Mouse (Mus musculus) R1 (cell line): ENCODE measurements around the gene Exph5.

ENCODE experiments used
- DNase-seq: peaks from one replicate; pipeline ENCODE4 v3.0.0-alpha.2; 2018; ENCODE audit warnings: low read depth, low spot score

The Exph5 gene

GRCm38 (mm10) chr9:53404753-53405722 is 103.6 kb downstream of the Exph5 start:
- peak; percentile 99 for DNase-seq

GRCm38 (mm10) chr9:53408548-53408947 is 107.1 kb downstream of the Exph5 start:
- DNase-seq = no peak

- DNase-seq = peak; percentile 14
Observed at GRCm38 (mm10) chr9:53408953-53409361, 107.5 kb downstream of the Exph5 start.

GRCm38 (mm10) chr9:53409427-53409826 is 108.0 kb downstream of the Exph5 start:
- DNase-seq = no peak

GRCm38 (mm10) chr9:53422133-53422896 is 120.8 kb downstream of the Exph5 start:
- no peak for DNase-seq

GRCm38 (mm10) chr9:53426726-53427125 is 125.3 kb downstream of the Exph5 start:
- DNase-seq = no peak
